Mouse (Mus musculus) hindbrain, embryonic 13.5 days (tissue): Measurements from ENCODE around the gene Doc2a. TPM values are rescaled to one million over a fixed set of nuclear protein-coding genes. Genes with fewer than 3 reads are reported as not detected.

Source experiments
- ATAC-seq: fragments of 200-750 bp; cut with Nextera tagmentation; 2 replicates; pipeline ENCODE4 v1.8.0; 2017; ENCODE audit warnings: moderate TSS enrichment; ENCODE audit not compliant: low FRiP score
- H3K27ac ChIP-seq: fragments of 300-500 bp; sonication (generic); 2 replicates; pipeline ENCODE4 v1.5.1; 2015; ENCODE audit warnings: inconsistent platforms, mild to moderate bottlenecking, moderate library complexity
- H3K27me3 ChIP-seq: fragments of 300-500 bp; sonication (generic); 2 replicates; pipeline ENCODE4 v1.6.1; 2015; ENCODE audit warnings: mild to moderate bottlenecking, inconsistent platforms
- H3K36me3 ChIP-seq: fragments of 300-500 bp; sonication (generic); 2 replicates; pipeline ENCODE4 v1.6.1; 2015; ENCODE audit warnings: mild to moderate bottlenecking, inconsistent platforms
- H3K4me1 ChIP-seq: fragments of 300-500 bp; sonication (generic); replicated peaks from 2 replicates; pipeline ENCODE4 v1.6.1; 2015; ENCODE audit warnings: inconsistent platforms
- H3K4me2 ChIP-seq: fragments of 300-500 bp; sonication (generic); 2 replicates; pipeline ENCODE4 v1.6.1; 2015; ENCODE audit warnings: inconsistent platforms, mild to moderate bottlenecking, moderate library complexity
- H3K4me3 ChIP-seq: fragments of 300-500 bp; sonication (generic); 2 replicates; pipeline ENCODE4 v1.5.1; 2015; ENCODE audit warnings: mild to moderate bottlenecking, inconsistent platforms
- H3K9ac ChIP-seq: fragments of 300-500 bp; sonication (generic); 2 replicates; pipeline ENCODE4 v1.6.1; 2015; ENCODE audit warnings: mild to moderate bottlenecking, inconsistent platforms
- H3K9me3 ChIP-seq: fragments of 300-500 bp; sonication (generic); 2 replicates; pipeline ENCODE4 v1.6.1; 2016; ENCODE audit warnings: inconsistent platforms
- WGBS: fragments of 180-500 bp; shearing (Covaris S2); methylation state at CpG from one replicate; pipeline ENCODE4 v1.1.7; 2015; 5-methylcytosine and 5-hydroxymethylcytosine counted together
- polyA plus RNA-seq: library from polyadenylated mRNA; unstranded; fragments of >200 nt; fragmentation: Nextera tagmentation; extraction: Ambion mirVana; gene quantifications from 2 replicates; pipeline ENCODE4 v1.2.1, GENCODE M21; 2015

Doc2a gene
- 7.1 and 9.3 TPM in 2 replicates for polyA plus RNA-seq

GRCm38 (mm10) chr7:126847116-126847420 is at the start of gene Doc2a:
TSS of gene Doc2a (plus strand) at chr7:126847416.
- Histone ChIP-seq H3K27ac (0 out of 2 replicates have a peak within 1 kb of the TSS, but pooled peaks have one; percentile 23), H3K9me3 (no peaks in the 10 kb centered on the region), H3K4me1 (peaks cover 23% of the 10 kb centered on the region), H3K36me3 (peaks cover 10% of the 10 kb centered on the region), H3K4me3 (peak within 1 kb of the TSS; percentile 57), H3K9ac (peak within 1 kb of the TSS; percentile 77), H3K4me2 (peak within 1 kb of the TSS; percentile 99), H3K27me3 (peaks cover 63% of the 10 kb centered on the region)
- 0 out of 2 replicates have a peak, but pooled peaks have one; percentile 6 for ATAC-seq
- 20% methylated on average over 4 of the region's 4 CpGs for WGBS

DNA sequence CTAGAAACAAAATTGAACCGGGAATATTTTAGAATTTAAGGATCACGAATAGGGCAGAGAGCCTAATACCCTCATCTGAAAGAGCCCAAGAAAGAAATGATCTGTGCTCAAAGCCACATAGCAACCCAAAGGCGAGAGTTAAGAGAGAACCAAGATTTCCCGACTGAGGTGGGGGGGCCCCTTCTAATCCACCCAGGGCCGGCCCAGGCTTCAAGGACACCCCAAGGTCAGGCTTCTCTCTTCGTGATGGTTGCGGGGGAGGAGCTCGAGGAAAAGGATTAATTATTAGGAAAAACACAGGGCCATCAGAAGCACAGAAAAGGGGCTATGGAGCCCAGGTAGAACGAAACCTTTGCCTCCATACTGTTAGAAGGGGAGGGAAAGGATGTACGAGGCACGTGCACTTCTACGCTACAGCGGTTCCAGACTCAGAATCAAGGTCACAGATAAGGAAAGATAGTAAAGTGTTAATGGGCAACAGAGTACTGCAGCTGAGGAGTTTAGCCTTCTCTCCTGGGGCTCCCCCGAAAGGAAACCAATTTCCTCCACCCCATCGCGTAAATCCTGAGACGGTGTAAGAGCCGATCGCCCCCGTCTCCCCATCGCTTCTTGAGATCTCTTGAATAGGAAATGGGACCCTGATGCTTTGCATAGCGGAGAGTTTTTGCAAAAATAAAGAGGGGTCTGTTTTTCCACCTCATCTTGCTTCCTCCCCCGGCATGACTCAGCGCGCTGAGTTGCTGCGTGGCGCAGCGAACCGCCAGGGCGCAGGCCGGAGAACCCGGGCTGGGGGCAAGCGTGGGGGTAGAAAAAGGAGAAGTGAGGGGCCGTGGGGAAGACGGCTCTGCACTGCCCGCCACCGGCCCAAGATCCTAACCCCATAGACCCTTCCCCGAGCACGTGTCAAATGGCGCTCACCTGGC is 48.8 kb upstream of the Doc2a start:
- Histone ChIP-seq H3K27ac (peak overlapping the region; percentile 97), H3K9me3 (no peaks in the 10 kb centered on the region), H3K27me3 (no peaks in the 10 kb centered on the region), H3K36me3 (peaks cover 31% of the 10 kb centered on the region), H3K4me1 (peaks cover 41% of the 10 kb centered on the region), H3K9ac (peak overlapping the region; percentile 92), H3K4me2 (peak overlapping the region; percentile 86), H3K4me3 (peak overlapping the region; percentile 81)
- ATAC-seq, result no peak
- WGBS, result 1% methylated on average over 40 of the region's 40 CpGs

DNA sequence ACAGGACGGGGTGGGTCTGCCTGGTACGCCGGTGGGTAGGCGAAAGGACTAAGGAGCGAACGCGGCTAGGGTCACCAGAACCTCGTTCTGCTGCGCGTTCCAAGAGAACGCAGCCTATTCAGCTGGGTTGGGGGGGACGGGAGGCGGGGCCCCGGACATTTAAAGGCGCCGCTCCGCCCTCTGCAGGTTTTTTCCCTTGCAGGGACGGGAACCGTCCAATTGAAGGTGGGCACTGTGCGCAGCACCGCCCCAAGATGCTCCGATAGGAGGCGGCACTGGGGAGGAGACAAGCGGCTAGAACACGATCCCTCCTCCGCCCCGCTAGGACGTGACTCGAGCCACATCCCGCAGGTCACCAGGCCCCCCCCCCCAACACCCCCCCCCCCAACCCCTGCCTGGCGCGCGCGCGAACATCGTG is 48.2 kb upstream of the Doc2a start:
- peak; percentile 96 for ATAC-seq
- Histone ChIP-seq H3K4me3 (peak overlapping the region; percentile 81), H3K4me1 (peaks cover 41% of the 10 kb centered on the region), H3K9ac (peak overlapping the region; percentile 92), H3K27me3 (no peaks in the 10 kb centered on the region), H3K27ac (peak overlapping the region; percentile 97), H3K4me2 (peak overlapping the region; percentile 86), H3K9me3 (no peaks in the 10 kb centered on the region), H3K36me3 (peaks cover 37% of the 10 kb centered on the region)
- 0% methylated on average over 28 of the region's 36 CpGs for WGBS

DNA sequence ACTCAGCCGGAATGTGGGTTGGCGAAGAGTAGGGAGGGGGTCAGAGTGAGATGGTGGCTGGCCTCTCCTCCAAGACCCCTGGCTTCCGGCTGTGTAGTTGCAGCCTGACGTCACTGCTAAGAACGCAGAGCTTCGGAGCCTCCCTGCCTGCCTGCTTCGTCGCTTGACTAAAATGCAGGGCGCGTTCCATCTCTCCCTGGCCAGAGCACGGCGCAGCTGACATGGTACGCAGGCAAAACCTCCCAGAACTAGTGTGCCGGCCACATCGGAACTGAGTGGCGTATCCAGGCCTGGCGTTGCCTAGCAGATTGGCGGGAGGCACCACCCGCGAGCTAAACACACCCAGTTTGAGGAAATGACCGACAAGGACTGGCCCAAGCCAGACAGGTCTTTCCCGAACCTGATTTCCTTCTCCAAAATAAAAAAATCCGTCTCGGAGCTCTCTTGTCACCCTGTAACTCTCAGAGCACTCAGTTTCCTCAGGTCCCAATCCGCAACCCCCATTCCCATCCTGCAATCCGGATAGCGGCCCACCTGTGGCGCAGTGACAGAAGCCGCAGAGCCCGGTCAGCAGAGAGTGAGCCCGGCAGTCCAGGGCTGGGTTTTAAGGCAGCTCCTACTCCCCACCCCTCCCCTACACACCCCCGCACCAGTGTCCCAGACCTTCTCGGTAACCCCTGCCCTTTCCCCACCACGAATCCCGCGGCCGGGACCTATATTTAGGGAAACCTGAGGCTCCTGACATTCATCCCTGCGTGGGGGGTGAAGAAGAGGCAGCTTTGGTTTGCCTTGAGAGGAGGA is 47.5 kb upstream of the Doc2a start:
- H3K9me3 ChIP-seq, result no peaks in the 10 kb centered on the region
- under 1% methylated on average over 37 of the region's 38 CpGs for WGBS

DNA sequence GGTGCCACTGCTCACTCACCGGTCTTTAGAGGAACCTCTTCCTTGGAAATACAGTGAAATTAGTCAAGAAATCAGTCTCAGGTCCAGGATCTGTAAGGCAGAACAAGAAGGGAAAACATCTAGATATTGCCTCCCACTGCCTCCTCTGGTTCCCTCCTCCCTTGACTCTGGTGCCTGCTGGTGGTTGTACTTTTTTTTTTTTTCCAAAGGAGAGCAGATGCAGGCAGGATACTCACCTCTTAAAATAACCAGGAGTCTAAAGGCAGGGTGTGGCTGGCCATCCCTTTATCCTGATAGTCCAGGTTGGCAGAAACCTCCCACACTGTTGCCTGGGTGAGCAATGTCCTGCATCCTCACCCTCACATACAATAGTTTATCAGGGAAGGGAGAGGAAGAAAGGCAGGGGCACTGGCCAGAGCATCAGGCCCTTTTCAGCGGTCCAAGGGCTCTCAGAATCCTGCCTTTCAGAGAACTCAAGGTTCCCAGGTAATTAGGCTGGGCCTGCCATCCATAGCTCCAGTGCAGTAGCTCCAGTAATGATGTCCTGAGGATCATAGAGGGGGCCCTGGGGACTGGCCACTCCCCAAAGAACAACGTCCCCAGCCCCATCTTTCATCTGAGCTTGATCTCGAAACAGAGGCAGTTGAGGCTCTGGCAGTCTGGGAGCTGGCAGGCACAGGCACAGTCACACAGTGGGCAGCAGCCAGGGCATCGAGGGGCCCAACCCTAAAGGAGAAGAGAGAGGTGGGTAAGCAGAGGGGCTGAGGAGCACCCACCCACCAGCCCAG is 46.8 kb upstream of the Doc2a start:
- ATAC-seq, result no peak
- 50% methylated on average over 5 of the region's 5 CpGs for WGBS
- no peaks in the 10 kb centered on the region for H3K9me3 ChIP-seq
- H3K9ac ChIP-seq, result peak overlapping the region; percentile 92
- H3K4me2 ChIP-seq, result peak overlapping the region; percentile 86
- no peaks in the 10 kb centered on the region for H3K27me3 ChIP-seq
- H3K4me3 ChIP-seq, result peak overlapping the region; percentile 81
- H3K27ac ChIP-seq, result peak overlapping the region; percentile 97
- H3K4me1 ChIP-seq, result peaks cover 41% of the 10 kb centered on the region
- peaks cover 28% of the 10 kb centered on the region for H3K36me3 ChIP-seq

More for the DNA sequence above, 47.5 kb upstream of the Doc2a start:
- Histone ChIP-seq H3K4me2 (peak overlapping the region; percentile 86), H3K9ac (peak overlapping the region; percentile 92), H3K27me3 (no peaks in the 10 kb centered on the region), H3K27ac (peak overlapping the region; percentile 97), H3K4me1 (peaks cover 41% of the 10 kb centered on the region), H3K4me3 (peak overlapping the region; percentile 81), H3K36me3 (peaks cover 36% of the 10 kb centered on the region)
- peak; percentile 92 for ATAC-seq

- 96% methylated on average over 16 of the region's 16 CpGs for WGBS
- Histone ChIP-seq H3K4me3 (no peak overlapping the region), H3K4me2 (no peak overlapping the region), H3K27me3 (no peaks in the 10 kb centered on the region), H3K36me3 (peaks cover 22% of the 10 kb centered on the region), H3K9me3 (no peaks in the 10 kb centered on the region), H3K9ac (no peak overlapping the region; the same call in 1 of the 2 replicates), H3K27ac (no peak overlapping the region), H3K4me1 (peaks cover 39% of the 10 kb centered on the region)
- ATAC-seq, result no peak
Measured at GRCm38 (mm10) chr7:126801057-126801422, 46.2 kb upstream of the Doc2a start.

DNA sequence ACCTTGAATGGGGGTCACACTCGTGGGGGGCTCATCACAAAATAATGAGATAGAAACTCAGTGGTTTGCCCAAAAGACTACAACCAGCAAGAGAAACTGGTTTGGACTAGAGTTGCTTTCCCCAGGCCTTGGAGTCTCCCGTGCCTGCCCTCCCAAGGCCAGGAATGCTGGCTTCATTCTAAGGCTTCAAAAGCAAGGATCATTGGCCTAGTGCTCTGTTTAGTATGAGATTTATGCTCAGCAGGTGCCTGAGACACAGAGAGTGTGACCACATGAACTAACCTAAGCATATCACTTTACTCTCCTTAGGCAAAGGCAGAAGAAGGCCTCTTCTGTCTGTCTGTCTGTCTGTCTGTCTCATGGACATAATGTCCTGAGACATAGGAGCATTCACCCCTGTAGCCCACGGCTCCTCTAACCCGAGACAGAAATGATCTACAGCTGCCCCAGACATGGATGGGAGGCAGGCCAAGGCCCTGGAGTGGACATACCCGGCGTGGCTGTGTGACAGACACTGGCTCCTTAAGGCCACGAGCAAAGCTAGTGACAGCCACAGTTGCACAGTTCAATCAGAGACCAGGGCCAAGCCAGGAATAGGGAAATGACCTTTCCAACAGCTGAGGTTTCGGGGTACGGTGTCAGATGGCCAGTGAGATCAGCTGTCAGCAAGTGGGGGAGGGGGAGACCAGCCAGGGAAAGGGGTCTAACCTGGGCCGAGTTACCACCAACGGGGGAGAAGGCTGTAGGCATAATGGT is 44.9 kb upstream of the Doc2a start:
- Histone ChIP-seq H3K36me3 (peaks cover 10% of the 10 kb centered on the region), H3K27me3 (no peaks in the 10 kb centered on the region), H3K27ac (no peak overlapping the region), H3K9ac (no peak overlapping the region; the same call in 1 of the 2 replicates), H3K9me3 (no peaks in the 10 kb centered on the region), H3K4me3 (no peak overlapping the region), H3K4me1 (peaks cover 27% of the 10 kb centered on the region), H3K4me2 (no peak overlapping the region)
- ATAC-seq, result no peak
- WGBS, result 89% methylated on average over 11 of the region's 11 CpGs

GRCm38 (mm10) chr7:126803181-126803580 is 44.0 kb upstream of the Doc2a start:
- H3K4me1 ChIP-seq, result peaks cover 27% of the 10 kb centered on the region
- H3K36me3 ChIP-seq, result peaks cover 8% of the 10 kb centered on the region
- H3K27ac ChIP-seq, result no peak overlapping the region
- no peaks in the 10 kb centered on the region for H3K9me3 ChIP-seq
- H3K9ac ChIP-seq, result no peak overlapping the region
- H3K4me2 ChIP-seq, result no peak overlapping the region
- H3K27me3 ChIP-seq, result no peaks in the 10 kb centered on the region
- 94% methylated on average over 6 of the region's 6 CpGs for WGBS
- no peak overlapping the region for H3K4me3 ChIP-seq
- no peak for ATAC-seq

DNA sequence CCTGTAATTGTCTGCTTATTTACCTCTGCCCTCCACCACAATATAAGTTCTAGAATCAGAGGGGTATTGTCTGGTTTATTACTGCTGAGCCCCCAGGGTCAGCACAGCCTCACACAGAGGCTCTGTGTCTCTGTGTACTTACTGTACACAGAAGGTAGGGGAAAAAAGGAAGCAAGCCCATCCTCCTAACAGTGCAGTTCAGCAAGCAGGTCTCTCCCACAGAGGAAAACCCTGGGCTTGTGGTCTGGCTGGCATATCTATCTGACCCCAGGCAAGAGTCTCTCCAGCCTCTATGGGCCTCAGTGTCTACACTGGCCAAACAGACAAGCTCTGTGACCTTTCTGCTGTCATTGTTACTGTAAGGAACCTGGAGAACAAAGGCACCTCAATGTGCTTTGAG is 43.5 kb upstream of the Doc2a start:
- peaks cover 30% of the 10 kb centered on the region for H3K4me1 ChIP-seq
- peak overlapping the region; percentile 13; the same call in 1 of the 2 replicates for H3K9ac ChIP-seq

DNA sequence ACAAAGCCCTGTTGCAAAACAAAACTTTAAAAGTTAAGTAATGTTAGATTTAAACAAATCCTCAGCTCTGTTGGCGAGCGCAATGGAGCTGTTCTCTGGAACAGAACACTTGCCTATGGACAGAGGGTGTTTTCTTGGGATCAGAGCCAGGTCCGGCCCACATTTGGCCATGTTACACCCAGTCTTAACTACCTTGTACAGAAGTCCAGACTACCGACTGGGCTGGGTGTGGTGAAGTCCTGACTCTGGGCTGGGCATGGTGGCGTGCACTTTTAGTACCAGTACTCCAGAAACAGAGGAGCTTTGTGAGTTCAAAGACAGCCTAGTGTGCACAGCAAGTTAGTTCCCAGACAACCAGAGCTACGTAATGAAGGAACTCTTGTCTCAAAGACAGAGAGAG is 40.3 kb upstream of the Doc2a start:
- 88% methylated on average over 6 of the region's 6 CpGs for WGBS
- Histone ChIP-seq H3K4me3 (no peak overlapping the region), H3K9ac (no peak overlapping the region), H3K36me3 (peaks cover 8% of the 10 kb centered on the region), H3K9me3 (no peaks in the 10 kb centered on the region), H3K4me2 (no peak overlapping the region), H3K4me1 (peaks cover 23% of the 10 kb centered on the region), H3K27me3 (no peaks in the 10 kb centered on the region), H3K27ac (no peak overlapping the region)
- no peak for ATAC-seq

More for the DNA sequence above, 43.5 kb upstream of the Doc2a start:
- H3K27me3 ChIP-seq, result no peaks in the 10 kb centered on the region
- ATAC-seq, result no peak
- no peak overlapping the region for H3K27ac ChIP-seq
- no peak overlapping the region for H3K4me2 ChIP-seq
- peaks cover 8% of the 10 kb centered on the region for H3K36me3 ChIP-seq
- H3K4me3 ChIP-seq, result no peak overlapping the region
- no peaks in the 10 kb centered on the region for H3K9me3 ChIP-seq

DNA sequence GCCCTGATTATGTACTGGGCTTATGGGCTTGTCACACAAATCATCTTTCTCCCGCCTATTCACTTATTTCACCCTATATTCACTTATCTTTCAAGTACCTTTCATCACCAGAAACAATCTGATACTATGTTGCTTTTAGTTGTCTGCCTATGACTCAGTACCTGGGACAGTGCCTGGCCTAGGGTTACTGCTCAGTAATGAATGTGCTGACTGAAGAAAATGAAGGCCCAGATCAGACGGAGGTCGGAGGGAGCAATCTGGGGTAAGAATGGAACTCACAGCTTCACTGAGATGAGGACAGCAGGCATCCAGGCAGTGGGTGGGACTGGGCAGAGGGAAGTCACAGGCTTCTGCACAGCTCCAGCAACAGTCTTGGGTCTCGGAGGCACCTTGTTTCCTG is 39.8 kb upstream of the Doc2a start:
- peak overlapping the region; percentile 85 for H3K9ac ChIP-seq
- peak overlapping the region; percentile 89 for H3K4me2 ChIP-seq
- no peak for ATAC-seq
- H3K9me3 ChIP-seq, result no peaks in the 10 kb centered on the region
- H3K27ac ChIP-seq, result no peak overlapping the region
- peaks cover 8% of the 10 kb centered on the region for H3K36me3 ChIP-seq
- no peak overlapping the region for H3K4me3 ChIP-seq
- WGBS, result 73% methylated on average over 4 of the region's 4 CpGs
- H3K4me1 ChIP-seq, result peaks cover 23% of the 10 kb centered on the region
- no peaks in the 10 kb centered on the region for H3K27me3 ChIP-seq
